Mouse (Mus musculus): ENCODE results near the gene Stard7. TPM values are rescaled to one million over a fixed set of nuclear protein-coding genes. Genes with fewer than 3 reads are reported as not detected.
"Not testable (repeated sequence)": the region's sequence is repeated elsewhere in the genome, so short reads cannot be mapped to it uniquely, and the experiment has no call there.

The Stard7 gene
- polyA plus RNA-seq, 1 experiment from 2014 or later = 83.5 TPM

- Histone ChIP-seq H3K4me3 (replicated peaks) (no peak overlapping the region), H3K27me3 (no peaks in the 10 kb centered on the region), H3K9ac (replicated peaks) (no peak overlapping the region), H3K4me2 (replicated peaks) (no peak overlapping the region), H3K4me1 (replicated peaks) (no peaks in the 10 kb centered on the region), H3K27ac (no peak overlapping the region), H3K36me3 (peaks cover 76% of the 10 kb centered on the region), H3K9me3 (no peaks in the 10 kb centered on the region)
- WGBS = 87% methylated on average over 4 of the region's 4 CpGs
- no peak for ATAC-seq
These were observed 22.2 kb downstream of the Stard7 start for GRCm38 (mm10) chr2:127292250-127292649.

GRCm38 (mm10) chr2:127297001-127297805 is 27.2 kb downstream of the Stard7 start:
- H3K9ac ChIP-seq (replicated peaks) = no peak overlapping the region
- no peaks in the 10 kb centered on the region for H3K4me1 ChIP-seq (replicated peaks)
- no peaks in the 10 kb centered on the region for H3K27me3 ChIP-seq
- 96% methylated on average over 7 of the region's 7 CpGs for WGBS
- H3K4me2 ChIP-seq (replicated peaks) = no peak overlapping the region
- H3K36me3 ChIP-seq = peaks cover 90% of the 10 kb centered on the region
- H3K4me3 ChIP-seq (replicated peaks) = no peak overlapping the region
- no peak overlapping the region for H3K27ac ChIP-seq
- ATAC-seq = no peak
- no peaks in the 10 kb centered on the region for H3K9me3 ChIP-seq

DNA sequence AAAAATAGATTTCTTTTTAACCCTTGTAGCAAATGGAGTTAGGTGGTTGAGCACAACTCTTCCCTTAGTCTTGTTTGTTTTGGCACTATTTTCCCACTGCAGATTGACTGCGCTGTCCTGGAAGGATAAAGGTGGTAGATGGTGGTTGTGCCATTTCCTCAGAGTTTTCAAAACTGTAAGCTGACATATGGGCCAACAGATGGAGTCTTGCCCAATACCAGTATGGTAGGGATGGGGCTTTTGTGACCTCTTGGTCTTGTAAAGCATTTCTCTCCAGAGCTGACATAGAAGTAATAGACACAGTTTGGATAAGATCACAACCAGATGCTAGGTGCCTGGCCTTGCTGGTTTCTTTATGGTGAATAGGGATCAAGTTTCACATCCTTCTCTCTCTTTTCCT is 28.0 kb downstream of the Stard7 start:
- Histone ChIP-seq H3K4me2 (replicated peaks) (no peak overlapping the region), H3K4me3 (replicated peaks) (no peak overlapping the region), H3K9me3 (no peaks in the 10 kb centered on the region), H3K27me3 (no peaks in the 10 kb centered on the region), H3K9ac (replicated peaks) (no peak overlapping the region), H3K4me1 (replicated peaks) (no peaks in the 10 kb centered on the region), H3K27ac (no peak overlapping the region), H3K36me3 (peaks cover 81% of the 10 kb centered on the region)
- 100% methylated on average over 1 of the region's 1 CpGs for WGBS
- no peak for ATAC-seq

DNA sequence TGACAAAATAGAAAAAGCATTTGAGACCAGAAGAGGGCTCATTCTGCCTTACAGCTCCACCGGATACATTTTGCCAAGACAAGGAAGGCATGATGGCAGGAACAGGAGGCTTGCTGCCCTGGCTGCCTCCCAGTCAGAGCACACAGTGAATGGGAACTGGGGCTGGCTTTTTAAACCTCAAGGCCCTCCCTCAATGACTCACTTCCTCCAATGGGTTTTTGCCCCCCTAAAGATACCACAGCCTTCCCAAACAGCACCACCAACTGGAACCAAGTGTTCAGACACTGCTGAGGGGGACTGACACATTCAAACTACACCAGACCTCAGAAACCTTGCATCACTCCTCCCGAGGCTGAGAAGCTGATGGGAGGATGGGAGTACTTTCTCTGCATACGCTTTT is 30.7 kb downstream of the Stard7 start:
- no peak for ATAC-seq
- H3K9me3 ChIP-seq = no peaks in the 10 kb centered on the region
- no peak overlapping the region for H3K4me3 ChIP-seq (replicated peaks)
- peaks cover 57% of the 10 kb centered on the region for H3K36me3 ChIP-seq
- no peak overlapping the region for H3K4me2 ChIP-seq (replicated peaks)
- WGBS = 77% methylated on average over 3 of the region's 3 CpGs
- no peaks in the 10 kb centered on the region for H3K27me3 ChIP-seq
- no peaks in the 10 kb centered on the region for H3K4me1 ChIP-seq (replicated peaks)
- H3K27ac ChIP-seq = no peak overlapping the region
- no peak overlapping the region for H3K9ac ChIP-seq (replicated peaks)

- Histone ChIP-seq H3K9me3 (no peaks in the 10 kb centered on the region), H3K4me1 (replicated peaks) (no peaks in the 10 kb centered on the region), H3K4me3 (replicated peaks) (no peak overlapping the region), H3K4me2 (replicated peaks) (no peak overlapping the region), H3K27ac (no peak overlapping the region), H3K36me3 (peaks cover 46% of the 10 kb centered on the region), H3K27me3 (no peaks in the 10 kb centered on the region), H3K9ac (replicated peaks) (no peak overlapping the region)
- WGBS = 90% methylated on average over 3 of the region's 3 CpGs
- no peak for ATAC-seq
These were observed 31.9 kb downstream of the Stard7 start for GRCm38 (mm10) chr2:127301883-127302282.

DNA sequence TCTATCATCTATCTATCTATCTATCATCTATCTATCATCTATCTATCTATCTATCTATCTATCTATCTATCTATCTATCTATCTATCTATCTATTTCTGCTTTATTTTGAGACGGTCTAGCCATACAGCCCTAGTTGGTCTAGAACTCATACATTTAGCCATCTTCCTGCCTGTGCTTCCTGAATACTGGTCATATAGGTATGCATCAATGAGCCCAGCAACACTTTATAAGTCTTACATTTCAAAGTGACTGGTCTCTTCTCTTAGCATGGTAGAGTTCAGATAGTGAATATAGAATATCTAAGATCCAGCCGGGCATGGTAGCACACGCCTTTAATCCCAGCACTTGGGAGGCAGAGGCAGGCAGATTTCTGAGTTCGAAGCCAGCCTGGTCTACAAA is 34.2 kb downstream of the Stard7 start:
- H3K4me2 ChIP-seq (replicated peaks); ATAC-seq: not testable (repeated sequence)
- WGBS = 96% methylated on average over 4 of the region's 4 CpGs

GRCm38 (mm10) chr2:127304609-127305210 is 34.7 kb downstream of the Stard7 start:
- 91% methylated on average over 3 of the region's 3 CpGs for WGBS
- H3K27me3 ChIP-seq = no peaks in the 10 kb centered on the region
- ATAC-seq = no peak

More for the DNA sequence above, 34.2 kb downstream of the Stard7 start:
- not testable (repeated sequence) for H3K4me1 ChIP-seq (replicated peaks); H3K27ac ChIP-seq; H3K9me3 ChIP-seq; H3K9ac ChIP-seq (replicated peaks); H3K4me3 ChIP-seq (replicated peaks); H3K27me3 ChIP-seq
- peaks cover 22% of the 10 kb centered on the region for H3K36me3 ChIP-seq

DNA sequence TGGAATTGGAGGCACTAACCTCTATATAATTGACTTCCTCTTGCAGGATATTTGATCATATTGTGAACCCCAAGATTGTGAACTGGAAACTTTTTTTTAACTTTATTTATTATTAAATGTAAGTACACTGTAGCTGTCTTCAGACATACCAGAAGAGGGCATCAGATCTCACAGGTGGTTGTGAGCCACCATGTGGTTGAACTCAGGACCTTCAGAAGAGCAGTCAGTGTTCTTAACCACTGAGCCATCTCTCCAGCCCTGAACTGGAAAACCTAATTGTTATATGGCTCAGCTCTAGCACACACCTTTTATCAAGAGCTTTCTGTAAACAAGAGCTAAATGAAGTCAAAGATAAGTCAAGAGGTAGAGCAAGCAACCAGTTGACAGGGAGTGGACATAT is 36.1 kb downstream of the Stard7 start:
- Histone ChIP-seq H3K9ac (replicated peaks) (no peak overlapping the region), H3K4me1 (replicated peaks) (no peaks in the 10 kb centered on the region), H3K27ac (no peak overlapping the region), H3K9me3 (no peaks in the 10 kb centered on the region), H3K27me3 (no peaks in the 10 kb centered on the region), H3K36me3 (0 out of 2 replicates have a peak, but pooled peaks cover 3% of the 10 kb centered on the region), H3K4me3 (replicated peaks) (no peak overlapping the region), H3K4me2 (replicated peaks) (no peak overlapping the region)
- ATAC-seq = no peak

More at GRCm38 (mm10) chr2:127304609-127305210, 34.7 kb downstream of the Stard7 start:
- Histone ChIP-seq H3K4me3 (replicated peaks) (no peak overlapping the region), H3K36me3 (peaks cover 17% of the 10 kb centered on the region), H3K27ac (no peak overlapping the region), H3K4me2 (replicated peaks) (no peak overlapping the region), H3K9ac (replicated peaks) (no peak overlapping the region), H3K9me3 (no peaks in the 10 kb centered on the region), H3K4me1 (replicated peaks) (no peaks in the 10 kb centered on the region)

DNA sequence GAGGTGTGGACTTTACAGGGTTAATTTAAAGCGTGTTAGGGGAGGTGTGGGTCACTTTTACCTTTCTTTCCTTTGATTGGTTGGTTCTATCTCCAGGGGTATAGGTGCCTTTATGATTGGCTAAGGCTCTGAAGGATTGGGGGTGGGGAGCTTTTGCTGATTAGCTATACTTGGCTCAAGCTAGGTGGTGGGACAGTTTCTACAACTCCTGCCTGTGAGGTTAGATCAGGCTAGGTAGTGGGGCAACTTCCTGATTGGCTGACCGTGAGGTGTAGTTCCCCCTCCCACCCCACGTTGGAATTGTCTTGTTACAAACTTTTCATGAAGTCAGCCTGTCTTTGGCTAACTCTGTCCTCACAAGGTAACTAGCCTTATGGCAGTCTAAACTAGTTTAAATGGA is 37.2 kb downstream of the Stard7 start:
- Histone ChIP-seq H3K4me3 (replicated peaks) (no peak overlapping the region), H3K4me2 (replicated peaks) (no peak overlapping the region), H3K9me3 (0 out of 2 replicates have a peak, but pooled peaks cover 2% of the 10 kb centered on the region), H3K9ac (replicated peaks) (no peak overlapping the region), H3K36me3 (no peaks in the 10 kb centered on the region), H3K4me1 (replicated peaks) (no peaks in the 10 kb centered on the region), H3K27me3 (no peaks in the 10 kb centered on the region), H3K27ac (no peak overlapping the region)
- 48% methylated on average over 3 of the region's 3 CpGs for WGBS
- no peak for ATAC-seq

DNA sequence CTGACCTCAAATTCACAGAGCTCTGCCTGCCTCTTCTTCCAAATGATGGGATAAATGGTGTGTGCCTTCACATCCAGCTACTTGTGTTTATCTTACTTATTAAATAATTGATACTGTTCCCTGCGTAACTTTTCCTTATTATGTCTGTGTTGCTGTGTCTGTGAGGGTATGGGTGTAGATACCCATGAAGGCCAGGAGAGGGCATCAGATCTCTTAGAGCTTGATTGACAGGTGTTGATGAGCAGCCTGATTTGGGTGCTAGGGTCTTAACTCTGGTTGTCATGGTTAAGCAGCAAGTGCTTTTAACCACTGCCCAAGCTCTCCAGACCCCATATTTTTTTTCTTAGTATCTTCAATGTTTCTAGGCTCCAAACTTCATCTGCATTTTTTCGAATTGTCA is 38.6 kb downstream of the Stard7 start:
- Histone ChIP-seq H3K27ac (no peak overlapping the region), H3K4me2 (replicated peaks) (no peak overlapping the region), H3K4me1 (replicated peaks) (no peaks in the 10 kb centered on the region), H3K9me3 (0 out of 2 replicates have a peak, but pooled peaks cover 2% of the 10 kb centered on the region), H3K36me3 (no peaks in the 10 kb centered on the region), H3K27me3 (no peaks in the 10 kb centered on the region), H3K9ac (replicated peaks) (no peak overlapping the region), H3K4me3 (replicated peaks) (no peak overlapping the region)
- WGBS = 93% methylated on average over 2 of the region's 2 CpGs
- ATAC-seq = no peak

- H3K4me1 ChIP-seq (replicated peaks) = no peaks in the 10 kb centered on the region
- no peak overlapping the region for H3K9ac ChIP-seq (replicated peaks)
- no peaks in the 10 kb centered on the region for H3K27me3 ChIP-seq
- no peak for ATAC-seq
- H3K36me3 ChIP-seq = no peaks in the 10 kb centered on the region
- H3K4me3 ChIP-seq (replicated peaks) = no peak overlapping the region
- H3K27ac ChIP-seq = no peak overlapping the region
- WGBS = 63% methylated on average over 2 of the region's 2 CpGs
- H3K9me3 ChIP-seq = 0 out of 2 replicates have a peak, but pooled peaks cover 2% of the 10 kb centered on the region
- H3K4me2 ChIP-seq (replicated peaks) = no peak overlapping the region
These were observed 40.2 kb downstream of the Stard7 start for GRCm38 (mm10) chr2:127310246-127310645.

GRCm38 (mm10) chr2:127310685-127311084 is 40.7 kb downstream of the Stard7 start:
- Histone ChIP-seq H3K27ac (no peak overlapping the region), H3K9ac (replicated peaks) (no peak overlapping the region), H3K4me3 (replicated peaks) (no peak overlapping the region), H3K36me3 (no peaks in the 10 kb centered on the region), H3K4me1 (replicated peaks) (no peaks in the 10 kb centered on the region), H3K4me2 (replicated peaks) (no peak overlapping the region), H3K9me3 (0 out of 2 replicates have a peak, but pooled peaks cover 2% of the 10 kb centered on the region), H3K27me3 (no peaks in the 10 kb centered on the region)
- ATAC-seq = no peak
- 95% methylated on average over 7 of the region's 7 CpGs for WGBS

All from midbrain, embryonic 13.5 days (tissue).